Mouse (Mus musculus) limb, embryonic 15.5 days (tissue): ENCODE results near the gene Pgam1. TPM values are rescaled to one million over a fixed set of nuclear protein-coding genes. Genes with fewer than 3 reads are reported as not detected.
"Not testable (repeated sequence)": the region's sequence is repeated elsewhere in the genome, so short reads cannot be mapped to it uniquely, and the experiment has no call there.

ENCODE experiments used
- ATAC-seq: fragments of 200-750 bp; cut with Nextera tagmentation; 2 replicates; pipeline ENCODE4 v1.8.0; 2017; ENCODE audit warnings: low read depth, moderate TSS enrichment; ENCODE audit not compliant: insufficient number of reproducible peaks, low FRiP score, low TSS enrichment
- H3K27ac ChIP-seq: fragments of 300-500 bp; sonication (generic); 2 replicates; pipeline ENCODE4 v1.5.1; 2015; ENCODE audit warnings: moderate library complexity, mild to moderate bottlenecking, inconsistent platforms
- H3K27me3 ChIP-seq: fragments of 300-500 bp; sonication (generic); 2 replicates; pipeline ENCODE4 v1.6.1; 2015; ENCODE audit warnings: inconsistent platforms
- H3K36me3 ChIP-seq: fragments of 300-500 bp; sonication (generic); 2 replicates; pipeline ENCODE4 v1.6.1; 2015; ENCODE audit warnings: inconsistent platforms
- H3K4me1 ChIP-seq: fragments of 300-500 bp; sonication (generic); 2 replicates; pipeline ENCODE4 v1.6.1; 2015; ENCODE audit warnings: inconsistent platforms
- H3K4me2 ChIP-seq: fragments of 300-500 bp; sonication (generic); 2 replicates; pipeline ENCODE4 v1.6.1; 2015; ENCODE audit warnings: mild to moderate bottlenecking, inconsistent platforms
- H3K4me3 ChIP-seq: fragments of 300-500 bp; sonication (generic); 2 replicates; pipeline ENCODE4 v1.5.1; 2015; ENCODE audit warnings: mild to moderate bottlenecking, inconsistent platforms
- H3K9ac ChIP-seq: fragments of 300-500 bp; sonication (generic); 2 replicates; pipeline ENCODE4 v1.6.1; 2015; ENCODE audit warnings: inconsistent platforms
- H3K9me3 ChIP-seq: fragments of 300-500 bp; sonication (generic); 2 replicates; pipeline ENCODE4 v1.6.1; 2016; ENCODE audit warnings: inconsistent platforms
- WGBS: fragments of 180-500 bp; shearing (Covaris S2); methylation state at CpG from one replicate; pipeline ENCODE4 v1.1.7; 2015; 5-methylcytosine and 5-hydroxymethylcytosine counted together
- polyA plus RNA-seq: library from polyadenylated mRNA; unstranded; fragments of >200 nt; fragmentation: Nextera tagmentation; extraction: Ambion mirVana; gene quantifications from 2 replicates; pipeline ENCODE4 v1.2.1, GENCODE M21; 2015

Pgam1 gene
- 668 TPM in 2 replicates for polyA plus RNA-seq

GRCm38 (mm10) chr19:41911178-41912073 is at the start of gene Pgam1:
Gene Pgam1, plus strand, starts transcription at chr19:41911923.
- Histone ChIP-seq H3K4me2 (peak within 1 kb of the TSS; percentile 83), H3K27me3 (no peaks in the 10 kb centered on the region), H3K9me3 (no peaks in the 10 kb centered on the region), H3K36me3 (peaks cover 8% of the 10 kb centered on the region), H3K4me1 (peaks cover 19% of the 10 kb centered on the region), H3K9ac (peak within 1 kb of the TSS; percentile 85), H3K27ac (peak within 1 kb of the TSS; percentile 95), H3K4me3 (peak within 1 kb of the TSS; percentile 89)
- peak; percentile 93 for ATAC-seq
- WGBS = 7% methylated on average over 54 of the region's 54 CpGs

GRCm38 (mm10) chr19:41866707-41867106 is 45.0 kb upstream of the Pgam1 start:
- Histone ChIP-seq H3K27me3 (no peaks in the 10 kb centered on the region), H3K4me1 (no peaks in the 10 kb centered on the region), H3K9ac (no peak overlapping the region), H3K4me3 (no peak overlapping the region), H3K27ac (no peak overlapping the region), H3K9me3 (no peaks in the 10 kb centered on the region), H3K36me3 (peaks cover 83% of the 10 kb centered on the region), H3K4me2 (no peak overlapping the region)
- no peak for ATAC-seq
- 88% methylated on average over 8 of the region's 8 CpGs for WGBS

GRCm38 (mm10) chr19:41869296-41869695 is 42.4 kb upstream of the Pgam1 start:
- 87% methylated on average over 5 of the region's 5 CpGs for WGBS
- H3K4me2 ChIP-seq = no peak overlapping the region
- no peak for ATAC-seq
- H3K9me3 ChIP-seq = no peaks in the 10 kb centered on the region
- peaks cover 86% of the 10 kb centered on the region for H3K36me3 ChIP-seq
- no peaks in the 10 kb centered on the region for H3K4me1 ChIP-seq
- H3K4me3 ChIP-seq = no peak overlapping the region
- H3K27ac ChIP-seq = no peak overlapping the region
- no peak overlapping the region for H3K9ac ChIP-seq
- H3K27me3 ChIP-seq = no peaks in the 10 kb centered on the region

- H3K9ac ChIP-seq, ATAC-seq, H3K9me3 ChIP-seq, H3K27me3 ChIP-seq, H3K4me3 ChIP-seq, H3K27ac ChIP-seq, H3K4me1 ChIP-seq, H3K4me2 ChIP-seq: not testable (repeated sequence)
- 69% methylated on average over 5 of the region's 5 CpGs for WGBS
- peaks cover 89% of the 10 kb centered on the region for H3K36me3 ChIP-seq
Measured at GRCm38 (mm10) chr19:41869946-41870345, 41.8 kb upstream of the Pgam1 start.

- H3K4me3 ChIP-seq = no peak overlapping the region
- no peak for ATAC-seq
- 95% methylated on average over 2 of the region's 2 CpGs for WGBS
- no peak overlapping the region for H3K4me2 ChIP-seq
- H3K27ac ChIP-seq = no peak overlapping the region
- H3K9ac ChIP-seq = no peak overlapping the region
- peaks cover 88% of the 10 kb centered on the region for H3K36me3 ChIP-seq
- no peaks in the 10 kb centered on the region for H3K9me3 ChIP-seq
- no peaks in the 10 kb centered on the region for H3K27me3 ChIP-seq
- no peaks in the 10 kb centered on the region for H3K4me1 ChIP-seq
Measured at GRCm38 (mm10) chr19:41872285-41872684, 39.4 kb upstream of the Pgam1 start.

- Histone ChIP-seq H3K9me3 (no peaks in the 10 kb centered on the region), H3K4me2 (no peak overlapping the region), H3K36me3 (peaks cover 81% of the 10 kb centered on the region), H3K4me1 (no peaks in the 10 kb centered on the region), H3K27ac (no peak overlapping the region), H3K9ac (no peak overlapping the region), H3K27me3 (no peaks in the 10 kb centered on the region), H3K4me3 (no peak overlapping the region)
- WGBS = 86% methylated on average over 14 of the region's 14 CpGs
- ATAC-seq = no peak
Measured at GRCm38 (mm10) chr19:41874356-41874755, 37.4 kb upstream of the Pgam1 start.

GRCm38 (mm10) chr19:41881842-41882241 is 29.9 kb upstream of the Pgam1 start:
- no peak overlapping the region for H3K4me2 ChIP-seq
- no peak overlapping the region for H3K4me3 ChIP-seq
- no peak for ATAC-seq
- H3K9ac ChIP-seq = no peak overlapping the region
- H3K36me3 ChIP-seq = peaks cover 75% of the 10 kb centered on the region
- no peaks in the 10 kb centered on the region for H3K9me3 ChIP-seq
- WGBS = 90% methylated on average over 4 of the region's 4 CpGs
- H3K27me3 ChIP-seq = no peaks in the 10 kb centered on the region
- no peaks in the 10 kb centered on the region for H3K4me1 ChIP-seq
- H3K27ac ChIP-seq = no peak overlapping the region

- Histone ChIP-seq H3K27ac (no peak overlapping the region), H3K4me2 (no peak overlapping the region), H3K27me3 (no peaks in the 10 kb centered on the region), H3K9me3 (no peaks in the 10 kb centered on the region), H3K9ac (no peak overlapping the region), H3K4me1 (no peaks in the 10 kb centered on the region), H3K36me3 (peaks cover 83% of the 10 kb centered on the region), H3K4me3 (no peak overlapping the region)
- 90% methylated on average over 9 of the region's 9 CpGs for WGBS
- ATAC-seq = no peak
Measured at GRCm38 (mm10) chr19:41883882-41884281, 27.8 kb upstream of the Pgam1 start.

GRCm38 (mm10) chr19:41888191-41888590 is 23.5 kb upstream of the Pgam1 start:
- Histone ChIP-seq H3K27me3 (no peaks in the 10 kb centered on the region), H3K9me3 (no peaks in the 10 kb centered on the region), H3K27ac (no peak overlapping the region), H3K36me3 (peaks cover 81% of the 10 kb centered on the region), H3K4me1 (no peaks in the 10 kb centered on the region), H3K9ac (no peak overlapping the region), H3K4me3 (no peak overlapping the region), H3K4me2 (no peak overlapping the region)
- ATAC-seq = no peak

- no peak overlapping the region for H3K27ac ChIP-seq
- peaks cover 16% of the 10 kb centered on the region for H3K4me1 ChIP-seq
- H3K36me3 ChIP-seq = peaks cover 18% of the 10 kb centered on the region
- peak overlapping the region; percentile 87 for H3K4me2 ChIP-seq
- no peaks in the 10 kb centered on the region for H3K27me3 ChIP-seq
- H3K9ac ChIP-seq = no peak overlapping the region
- no peaks in the 10 kb centered on the region for H3K9me3 ChIP-seq
- no peak for ATAC-seq
- WGBS = 37% methylated on average over 7 of the region's 7 CpGs
- H3K4me3 ChIP-seq = peak overlapping the region; percentile 73
Measured at GRCm38 (mm10) chr19:41894959-41895358, 16.8 kb upstream of the Pgam1 start.

GRCm38 (mm10) chr19:41895460-41896318 is 16.0 kb upstream of the Pgam1 start, which contains the start of gene Rrp12:
Gene Rrp12, minus strand, starts transcription at chr19:41896173.
- Histone ChIP-seq H3K36me3 (peaks cover 11% of the 10 kb centered on the region; the same call in 1 of the 2 replicates), H3K9ac (peak within 1 kb of the TSS; percentile 44), H3K4me1 (peaks cover 16% of the 10 kb centered on the region), H3K27me3 (no peaks in the 10 kb centered on the region), H3K9me3 (no peaks in the 10 kb centered on the region), H3K4me2 (peak within 1 kb of the TSS; percentile 87), H3K27ac (no peak within 1 kb of the TSS), H3K4me3 (peak within 1 kb of the TSS; percentile 73)
- ATAC-seq = peak; percentile 85
- under 1% methylated on average over 46 of the region's 46 CpGs for WGBS

GRCm38 (mm10) chr19:41896319-41896711 is 15.4 kb upstream of the Pgam1 start:
- Histone ChIP-seq H3K4me1 (peaks cover 16% of the 10 kb centered on the region), H3K4me2 (peak overlapping the region; percentile 87), H3K27ac (no peak overlapping the region), H3K4me3 (peak overlapping the region; percentile 73), H3K27me3 (no peaks in the 10 kb centered on the region), H3K9ac (peak overlapping the region; percentile 44; the same call in 1 of the 2 replicates), H3K36me3 (peaks cover 5% of the 10 kb centered on the region; the same call in 1 of the 2 replicates), H3K9me3 (no peaks in the 10 kb centered on the region)
- ATAC-seq = no peak
- WGBS = 15% methylated on average over 18 of the region's 18 CpGs
